Mouse (Mus musculus) liver, embryonic 14.5 days (tissue): ENCODE data around the gene Zfp579.

Experiments
- CTCF ChIP-seq: IDR thresholded peaks from 2 replicates; pipeline ENCODE4 v1.5.1; 2016; ENCODE audit warnings: antibody characterized with exemption, low read depth, control low read depth
- EP300 ChIP-seq: IDR thresholded peaks from 2 replicates; pipeline ENCODE4 v1.6.1; 2016; ENCODE audit warnings: antibody characterized with exemption, low read depth

- TF ChIP-seq CTCF (no peak), EP300 (no peak)
Measured at GRCm38 (mm10) chr7:4953815-4954445, 42.0 kb downstream of the Zfp579 start.
